13 mouse cellular contexts compared by ENCODE assay signal in genomic region chr6:100532326-100532725, GRCm38 (mm10).
DNase-seq lines count a peak whose midpoint lies in the region; ATAC-seq and TF ChIP-seq lines count a peak whose summit lies in the region.
"Had no signal": no experiment of that assay in that cellular context is flagged by ENCODE, and none has a peak within 500 bp of the region (broad histone marks: within the 10 kb centered on the region; RNA-seq: fewer than 3 reads in every experiment).

No protein-coding gene starts in this region.

- no peak for DNase-seq in hindbrain, embryonic 10.5 days (ENCODE audit: low spot score)
- DNase-seq in Muller cell, postnatal 12 days (ENCODE audit: inconsistent ontology term), result peak; percentile 39
- peak; percentile 41 to 51 for DNase-seq in cerebellum, postnatal 36 days
- no peak for DNase-seq in embryo, embryonic 9.5 days (ENCODE audit: extremely low spot score)
- no peak for DNase-seq in thymus, adult 18-20 months
- DNase-seq: heart, adult 11 months; kidney, postnatal 14 days had no signal

- peaks cover 37% of the 10 kb centered on the region for H3K27me3 ChIP-seq in hindbrain, embryonic 13.5 days
- peaks cover 78% of the 10 kb centered on the region for H3K27me3 ChIP-seq in hindbrain, embryonic 10.5 days (ENCODE audit: insufficient read depth, poor library complexity, severe bottlenecking)
- H3K27me3 ChIP-seq in ES-Bruce4 (ENCODE audit: control insufficient read depth, insufficient read depth, low read length, poor library complexity, severe bottlenecking), result no peaks in the 10 kb centered on the region
- H3K27me3 ChIP-seq: liver, embryonic 15.5 days had no signal

- 0 out of 2 replicates have a peak, but pooled peaks have one; percentile 43 for ATAC-seq in hindbrain, embryonic 13.5 days (ENCODE audit: low FRiP score)
- no peak for ATAC-seq in granulocyte monocyte progenitor cell, adult 5-6 weeks (replicated peaks; ENCODE audit: poor library complexity, severe bottlenecking)
- ATAC-seq: inflammation-experienced regulatory T-cells, adult 6 months had no signal

- WGBS in hindbrain, embryonic 13.5 days, result 71% methylated on average over 8 of the region's 8 CpGs
- WGBS in hindbrain, embryonic 10.5 days, result 76% methylated on average over 8 of the region's 8 CpGs

- H3K4me2 ChIP-seq in hindbrain, embryonic 13.5 days, result no peak overlapping the region
- H3K4me2 ChIP-seq: liver, embryonic 15.5 days had no signal

- no peak for TF ChIP-seq POLR2A in ES-Bruce4 (IDR thresholded peaks at IDR 0.05; ENCODE audit: insufficient read depth, low read length)

- no peak for TF ChIP-seq EP300 in ES-Bruce4 (IDR thresholded peaks at IDR 0.05; ENCODE audit: insufficient read depth, low read depth, low read length)

- no peak overlapping the region for H3K4me3 ChIP-seq in hindbrain, embryonic 13.5 days
- H3K4me3 ChIP-seq in hindbrain, embryonic 10.5 days, result no peak overlapping the region
- no peak overlapping the region for H3K4me3 ChIP-seq in ES-Bruce4 (ENCODE audit: low read depth, low read length)
- H3K4me3 ChIP-seq: erythroblast, embryonic 14.5 days; liver, embryonic 15.5 days had no signal

- no peak for TF ChIP-seq CTCF in ES-Bruce4 (IDR thresholded peaks at IDR 0.05; ENCODE audit: low read depth, low read length)

- no peak overlapping the region for H3K9ac ChIP-seq in hindbrain, embryonic 13.5 days
- H3K9ac ChIP-seq in ES-Bruce4 (ENCODE audit: low read depth, poor library complexity, severe bottlenecking), result 0 out of 2 replicates have a peak overlapping the region, but pooled peaks have one; percentile 8
- H3K9ac ChIP-seq: liver, embryonic 15.5 days had no signal

- H3K27ac ChIP-seq in hindbrain, embryonic 13.5 days, result no peak overlapping the region
- no peak overlapping the region for H3K27ac ChIP-seq in hindbrain, embryonic 10.5 days
- H3K27ac ChIP-seq in ES-Bruce4 (ENCODE audit: insufficient read depth, low read length), result no peak overlapping the region
- H3K27ac ChIP-seq: liver, embryonic 15.5 days had no signal

- no peaks in the 10 kb centered on the region for H3K36me3 ChIP-seq in hindbrain, embryonic 13.5 days
- no peaks in the 10 kb centered on the region for H3K36me3 ChIP-seq in hindbrain, embryonic 10.5 days
- no peaks in the 10 kb centered on the region for H3K36me3 ChIP-seq in ES-Bruce4 (ENCODE audit: control insufficient read depth, insufficient read depth, low read length, poor library complexity, severe bottlenecking)
- H3K36me3 ChIP-seq: liver, embryonic 15.5 days had no signal

- H3K4me1 ChIP-seq in hindbrain, embryonic 13.5 days (replicated peaks), result peaks cover 5% of the 10 kb centered on the region; the same call in 1 of the 2 replicates
- peaks cover 14% of the 10 kb centered on the region for H3K4me1 ChIP-seq in hindbrain, embryonic 10.5 days (replicated peaks)
- no peaks in the 10 kb centered on the region for H3K4me1 ChIP-seq in ES-Bruce4 (ENCODE audit: control insufficient read depth, insufficient read depth, low read length)

- H3K9me3 ChIP-seq in hindbrain, embryonic 13.5 days, result no peaks in the 10 kb centered on the region
- 0 out of 2 replicates have a peak, but pooled peaks cover 2% of the 10 kb centered on the region for H3K9me3 ChIP-seq in hindbrain, embryonic 10.5 days
- H3K9me3 ChIP-seq in ES-Bruce4 (replicated peaks; ENCODE audit: control insufficient read depth, insufficient read depth, low read length, poor library complexity, severe bottlenecking), result no peaks in the 10 kb centered on the region
- H3K9me3 ChIP-seq: liver, embryonic 15.5 days had no signal

Comparison
In these comparisons a context has a peak if more than half of its experiments do, and no peak if none do; other contexts are left out.
1. DNase-seq: peak in Muller cell, postnatal 12 days (single experiment) and cerebellum, postnatal 36 days (2 of 2); none in hindbrain, embryonic 10.5 days (single experiment), embryo, embryonic 9.5 days (single experiment) and thymus, adult 18-20 months (0 of 2).